Mouse (Mus musculus): ENCODE measurements at regions not wholly inside any gene's neighbourhood (a gene's known extent, or its start where the extent isn't known, plus 50 kb on each side); places are given as distances from the start of the nearest gene placed in this dataset.

DNA sequence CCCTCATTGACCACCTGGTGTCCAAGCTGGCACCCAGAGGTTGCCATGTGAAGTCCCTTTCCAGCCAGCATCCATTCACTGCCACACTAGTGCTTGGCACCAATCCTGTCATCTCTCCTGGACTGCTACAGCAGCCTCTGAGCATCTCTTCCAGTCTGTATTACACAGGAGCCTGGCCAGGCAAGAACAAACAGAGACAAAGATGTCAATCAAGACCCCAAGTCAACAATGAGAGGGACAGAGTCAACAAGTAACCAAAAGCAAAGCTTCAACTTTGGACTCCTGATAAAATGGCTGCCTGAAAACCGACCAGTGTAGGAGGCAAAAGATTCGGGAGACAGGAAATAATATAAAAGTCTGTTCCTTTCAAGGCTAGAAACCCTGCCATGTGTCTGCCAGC lies 227.3 kb upstream of the Prox1 start:
- no peak for DNase-seq

DNA sequence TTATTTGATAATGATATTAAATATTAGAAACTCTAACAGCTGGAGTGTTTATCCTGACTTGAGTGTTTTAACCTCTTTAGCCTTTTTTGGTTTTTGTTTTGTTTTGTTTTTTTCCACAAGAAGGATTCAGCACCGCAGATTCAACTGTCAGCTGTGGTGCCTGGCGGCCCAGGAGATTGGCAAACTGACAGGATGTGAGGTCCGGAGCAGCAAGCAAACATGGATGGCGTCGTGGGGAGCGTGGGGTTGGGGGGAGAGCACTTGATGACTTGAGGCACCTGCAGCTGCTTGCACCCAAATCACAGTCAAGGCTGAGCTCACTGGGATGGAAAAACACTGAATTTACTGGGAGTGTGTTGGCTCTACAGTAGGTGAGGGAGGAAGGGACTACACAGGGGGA lies 222.5 kb upstream of the Prox1 start:
- no peak for DNase-seq

DNA sequence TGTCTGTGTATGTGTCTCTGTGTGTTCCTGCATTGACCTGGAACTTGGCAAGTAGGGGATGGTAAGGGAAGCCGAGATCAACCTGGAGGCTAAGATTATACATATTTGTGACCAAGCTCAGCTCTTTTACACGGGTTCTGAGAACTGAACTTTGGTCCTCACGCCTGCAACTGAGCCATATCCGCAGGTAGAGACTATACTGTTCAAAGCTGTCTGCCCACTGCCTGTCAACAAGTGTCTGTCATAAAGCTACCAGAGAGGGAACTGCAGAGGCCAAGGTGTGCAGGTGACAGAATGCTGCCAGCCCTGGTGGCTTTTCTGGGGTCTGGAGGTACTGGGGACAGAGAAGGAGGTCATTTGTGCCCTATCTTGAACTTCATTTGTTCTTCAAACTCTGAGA lies 218.3 kb upstream of the Prox1 start:
- no peak for DNase-seq

DNA sequence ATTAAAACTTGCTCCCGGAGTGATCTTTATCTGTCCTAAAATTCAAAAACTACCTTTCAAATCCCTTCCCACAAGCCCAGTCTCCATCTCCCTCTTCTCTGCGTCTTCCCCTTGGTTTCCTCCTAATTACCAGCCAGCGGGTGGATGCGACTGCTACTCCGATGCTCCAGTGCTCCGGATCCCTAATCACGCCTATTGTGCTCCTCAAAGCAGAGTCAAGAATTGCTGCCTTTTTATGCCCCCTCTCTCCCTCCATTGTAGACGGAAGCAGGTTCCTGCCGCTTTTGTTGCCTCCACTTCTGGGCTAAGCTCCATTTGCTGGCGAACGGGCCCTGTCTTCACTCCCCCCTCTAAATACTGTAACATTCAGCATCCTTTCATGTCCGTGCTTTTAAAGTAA lies 214.0 kb upstream of the Prox1 start:
- no peak for DNase-seq

DNA sequence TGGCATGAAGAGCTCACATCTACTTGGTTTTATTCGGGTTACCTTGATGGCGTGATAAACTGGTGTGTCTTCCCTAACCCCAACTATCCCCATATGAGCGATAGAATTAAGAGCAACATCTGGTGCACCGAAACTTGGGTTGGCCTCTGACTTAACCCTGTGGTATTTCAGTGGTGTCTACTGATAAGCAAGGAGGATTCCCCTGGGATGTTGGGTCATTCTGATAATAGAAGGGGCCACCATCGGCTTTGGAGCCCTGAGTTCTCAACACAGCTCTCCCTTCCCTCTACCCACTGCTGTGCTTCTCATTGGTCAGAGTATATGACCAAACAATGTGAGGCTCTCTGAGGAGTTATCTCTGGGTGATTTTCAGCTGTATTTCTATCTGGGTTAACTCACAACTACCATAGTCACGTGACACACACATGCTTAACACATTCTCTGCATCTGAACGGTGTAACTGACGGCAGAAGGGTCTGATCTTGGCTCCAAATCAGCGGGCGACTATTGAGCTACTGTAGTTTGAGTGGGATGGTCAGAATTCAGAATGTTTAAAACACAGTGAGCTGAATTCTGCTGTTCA lies 212.8 kb upstream of the Prox1 start:
- DNase-seq: no peak

DNA sequence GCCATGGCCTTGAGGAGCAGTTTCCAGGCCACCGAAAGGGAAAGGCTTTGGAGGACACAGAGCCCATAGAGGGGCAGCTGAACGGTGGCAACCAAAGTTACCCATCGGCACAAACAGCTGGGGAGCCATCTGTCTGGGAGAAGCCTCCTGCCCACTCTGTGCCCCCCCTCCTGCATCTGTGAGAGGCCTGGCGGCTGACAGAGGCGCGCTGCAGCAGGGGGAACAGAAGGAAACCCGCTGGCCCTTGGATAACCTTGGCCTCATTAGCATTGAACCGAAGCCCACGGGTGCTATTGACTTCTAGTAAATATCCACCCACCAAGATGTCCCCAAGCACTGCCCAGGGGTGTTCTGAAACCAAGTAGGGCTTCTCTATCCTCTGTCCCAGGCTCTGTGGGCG lies 209.6 kb upstream of the Prox1 start:
- no peak for DNase-seq

DNA sequence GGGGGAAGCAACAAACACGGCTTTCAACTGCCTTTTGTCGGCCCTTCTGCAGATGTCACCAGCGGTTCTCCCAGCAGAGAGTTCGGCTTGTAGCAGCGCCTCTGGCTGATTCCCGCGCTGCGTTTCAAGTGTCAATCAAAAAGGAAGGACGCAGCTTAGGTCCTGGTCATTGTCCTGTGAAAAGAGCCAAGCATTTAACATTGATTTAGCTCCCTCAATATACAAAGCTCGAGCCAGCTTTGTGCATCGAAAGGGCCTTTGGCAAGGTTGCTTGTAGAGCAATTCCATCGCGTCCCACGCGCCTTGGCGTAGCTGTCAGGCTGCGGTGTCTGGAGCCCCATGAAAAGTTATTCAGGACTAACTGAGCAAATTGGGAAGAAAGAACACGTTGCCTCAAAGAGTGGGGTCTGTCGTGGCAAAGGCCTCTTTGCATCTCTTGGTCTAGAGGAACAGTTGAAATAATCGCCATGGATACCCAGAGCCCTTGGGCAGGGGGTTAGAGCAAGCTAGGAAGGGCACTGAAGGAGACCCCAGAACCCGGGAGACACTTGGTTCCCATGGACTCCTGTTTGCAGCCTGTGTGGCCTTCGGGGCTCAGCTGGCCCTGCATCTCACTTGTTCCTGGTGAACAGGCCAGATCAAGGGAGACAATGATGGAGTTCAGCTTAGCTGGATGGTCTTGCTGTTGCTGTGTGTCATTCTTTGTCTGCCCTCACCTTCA lies 204.8 kb upstream of the Prox1 start:
- no peak for DNase-seq

DNA sequence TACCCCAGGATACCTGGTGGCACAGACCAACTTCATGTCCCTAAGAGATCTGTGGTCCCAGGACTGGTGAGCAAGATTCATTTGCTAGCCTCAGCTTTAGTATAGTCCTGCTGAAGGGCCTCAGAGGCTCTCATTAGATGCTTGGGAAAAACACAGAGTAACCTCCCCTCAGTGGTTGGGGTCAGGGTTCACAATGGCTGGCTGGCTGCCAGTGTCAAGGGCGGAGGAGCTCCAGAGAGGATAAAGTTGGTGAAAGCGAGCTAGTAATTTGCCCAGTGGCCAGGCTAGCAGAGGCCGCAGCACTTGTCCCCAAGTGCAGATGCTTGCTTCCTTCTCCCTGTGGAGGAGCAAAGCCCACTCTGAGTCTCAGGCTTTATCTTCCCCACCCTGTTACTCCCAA lies 203.8 kb upstream of the Prox1 start:
- no peak for DNase-seq

DNA sequence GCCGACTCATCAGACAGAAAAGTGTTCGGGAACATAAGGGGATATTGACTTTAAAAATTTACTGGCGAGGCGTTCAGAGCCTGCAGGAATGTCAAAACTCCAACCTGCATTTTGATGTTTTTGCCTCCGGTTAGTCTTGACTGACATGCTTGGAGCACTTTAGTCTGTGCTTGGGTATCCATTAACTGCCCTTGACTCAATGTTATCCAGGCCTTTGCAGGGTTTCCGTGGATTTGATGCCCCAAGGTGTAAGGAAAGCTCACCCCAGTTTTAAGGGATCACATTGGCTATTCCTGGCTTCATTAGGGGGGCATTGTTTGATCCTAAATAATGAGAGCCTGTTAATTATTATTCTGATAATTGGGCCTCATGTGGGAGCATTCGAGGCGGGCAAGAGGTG lies 196.1 kb upstream of the Prox1 start:
- DNase-seq: no peak

DNA sequence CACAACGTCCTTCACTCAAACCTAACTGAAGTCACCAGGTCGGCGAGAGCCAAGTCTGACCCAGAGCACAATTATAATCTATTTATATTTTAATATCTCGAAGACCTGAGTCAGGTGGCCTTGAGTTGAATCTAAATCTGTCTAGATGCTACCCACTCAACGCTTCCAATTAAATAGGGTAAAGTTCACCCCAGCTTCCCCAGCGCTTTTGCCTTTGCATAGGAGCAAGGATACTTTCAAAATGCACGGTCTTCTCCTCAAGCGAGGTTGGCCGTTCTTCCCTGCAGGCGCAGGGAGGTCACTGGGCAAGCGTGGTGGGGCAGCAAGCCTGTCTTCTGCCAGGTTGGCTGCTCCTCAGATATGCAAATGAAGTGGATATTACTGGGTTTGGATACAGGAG lies 194.6 kb upstream of the Prox1 start:
- no peak for DNase-seq

DNA sequence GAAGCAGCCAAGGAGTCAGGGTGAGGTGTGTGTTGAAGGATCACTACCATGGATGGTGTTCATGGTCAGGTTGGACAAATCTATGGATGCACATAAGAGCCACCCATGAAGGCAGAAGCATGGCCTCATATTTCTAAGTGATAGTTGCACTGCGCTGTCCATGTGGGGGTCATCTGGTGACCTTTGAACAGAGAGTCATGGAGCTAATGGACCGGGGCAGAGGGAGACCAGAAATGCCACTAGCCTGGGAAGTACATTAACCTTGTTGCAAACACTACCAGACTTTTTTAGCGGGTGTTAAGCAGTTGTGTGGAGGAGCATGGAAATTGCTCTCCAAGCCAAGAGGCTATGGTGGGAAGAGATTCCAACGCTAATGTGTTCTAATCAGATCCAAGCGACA lies 190.1 kb upstream of the Prox1 start:
- DNase-seq: no peak

DNA sequence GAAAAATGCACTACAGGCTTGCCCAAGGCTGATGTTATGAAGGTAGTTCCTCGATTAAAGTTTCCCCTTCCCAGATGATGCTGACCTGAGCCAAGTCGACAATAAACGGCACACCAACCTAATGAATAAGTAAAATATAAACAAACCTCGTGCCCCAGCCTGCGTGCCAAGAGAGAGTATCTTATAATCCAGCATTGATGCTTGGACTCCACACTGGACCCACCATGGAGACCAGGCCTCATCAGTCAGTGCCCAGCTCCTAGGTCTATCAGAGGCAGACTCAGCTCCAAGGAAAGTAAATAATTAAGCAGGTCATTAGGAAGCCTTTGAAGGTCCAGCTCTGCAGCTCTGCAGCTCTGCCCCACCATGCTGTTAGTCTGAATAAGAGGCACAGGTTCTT lies 187.3 kb upstream of the Prox1 start:
- no peak for DNase-seq

DNA sequence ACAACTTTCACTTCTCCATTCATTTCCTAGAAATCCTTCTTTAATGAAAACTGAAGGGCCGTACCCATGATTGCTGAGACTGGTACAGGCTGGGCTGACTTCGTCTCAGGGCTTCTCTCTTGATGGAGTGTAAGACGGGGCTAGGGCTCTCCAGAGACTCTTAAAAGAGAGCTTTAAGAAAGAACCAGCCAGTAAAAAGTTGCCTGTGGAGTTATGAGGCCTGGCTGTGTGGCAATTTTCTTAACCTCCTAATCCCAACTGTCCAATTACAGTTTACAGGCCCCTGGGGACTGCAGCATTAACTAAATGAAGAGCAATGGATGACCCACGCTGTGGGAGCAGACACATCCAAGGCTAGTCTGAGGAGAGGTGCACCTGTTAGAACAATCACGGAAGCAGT lies 177.1 kb upstream of the Prox1 start:
- no peak for DNase-seq

DNA sequence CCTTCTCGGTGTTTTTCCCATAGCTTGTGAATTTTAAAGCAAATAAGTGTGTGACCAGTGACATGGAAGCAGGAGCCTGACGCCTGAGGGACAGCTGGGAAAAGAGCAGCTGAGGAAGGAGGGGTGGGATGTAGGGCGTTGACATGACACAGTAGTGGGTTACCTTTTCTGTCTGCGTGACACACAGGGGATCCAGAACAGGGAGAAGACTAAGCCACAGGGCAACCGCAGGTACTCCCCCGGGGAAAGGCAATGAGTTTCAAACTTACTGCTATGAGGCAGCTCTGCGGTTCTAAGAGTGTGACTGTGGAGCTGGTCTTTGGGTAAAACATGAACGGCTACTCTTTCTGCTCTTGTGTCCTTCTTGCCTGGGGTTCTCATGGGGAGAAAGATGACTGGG lies 170.2 kb upstream of the Prox1 start:
- DNase-seq: no peak

DNA sequence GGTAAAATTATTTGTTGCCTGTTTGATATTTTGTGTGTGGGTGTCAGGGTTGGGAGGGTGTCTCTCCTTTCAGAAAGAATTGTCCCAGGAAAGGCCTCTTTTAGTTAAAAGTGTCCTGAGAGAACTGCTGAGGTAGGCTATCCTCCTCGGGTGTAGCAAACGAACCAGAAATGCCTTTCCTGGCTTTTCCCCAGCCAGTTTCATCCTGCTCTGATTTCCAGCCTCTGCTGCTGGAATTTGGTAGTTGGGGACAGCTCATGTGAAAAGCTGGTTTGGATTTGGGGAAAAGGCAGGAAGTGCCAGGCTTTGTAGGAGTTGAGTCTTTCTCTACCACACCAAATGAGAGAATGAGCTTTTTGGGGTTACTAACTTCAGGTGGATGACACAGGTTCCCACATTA lies 164.0 kb upstream of the Prox1 start:
- no peak for DNase-seq

DNA sequence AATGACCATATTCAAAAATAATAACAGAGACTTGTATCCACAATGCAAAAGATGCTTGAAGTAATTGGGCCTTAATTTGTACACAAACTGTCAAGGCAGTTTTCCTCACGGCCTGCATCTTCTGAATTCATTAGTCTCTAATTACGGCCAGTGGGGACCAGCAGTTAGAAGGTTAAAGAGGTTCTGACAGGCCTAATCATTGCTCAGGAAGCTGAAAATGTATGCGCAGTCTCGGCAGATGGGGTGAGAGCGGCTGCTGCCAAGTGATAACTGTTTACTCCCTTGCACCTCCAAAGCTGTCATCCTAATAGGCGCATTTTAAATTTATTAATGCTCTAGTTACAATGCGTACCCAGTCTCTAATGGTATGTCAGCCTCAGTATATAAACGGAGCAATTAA lies 163.5 kb upstream of the Prox1 start:
- DNase-seq: no peak

DNA sequence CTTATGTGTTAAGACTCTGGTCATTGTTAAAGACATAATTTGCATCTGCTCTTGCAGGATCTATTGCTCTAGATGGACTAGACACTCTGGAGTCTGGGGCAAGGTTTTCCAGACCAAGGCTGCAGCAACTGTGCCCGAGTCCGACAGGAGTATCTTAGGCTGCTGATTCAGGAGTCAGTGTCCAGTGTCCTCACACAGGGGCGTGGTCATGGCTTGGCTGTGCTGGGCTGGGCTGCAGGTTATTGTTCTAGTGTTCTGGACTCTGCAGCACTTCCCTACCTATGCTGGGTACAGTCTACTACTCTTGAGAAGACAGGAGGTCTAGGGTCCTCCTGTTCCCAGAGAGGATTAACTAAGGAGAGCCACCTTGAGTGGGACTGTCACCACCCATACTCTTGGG lies 161.5 kb upstream of the Prox1 start:
- no peak for DNase-seq

DNA sequence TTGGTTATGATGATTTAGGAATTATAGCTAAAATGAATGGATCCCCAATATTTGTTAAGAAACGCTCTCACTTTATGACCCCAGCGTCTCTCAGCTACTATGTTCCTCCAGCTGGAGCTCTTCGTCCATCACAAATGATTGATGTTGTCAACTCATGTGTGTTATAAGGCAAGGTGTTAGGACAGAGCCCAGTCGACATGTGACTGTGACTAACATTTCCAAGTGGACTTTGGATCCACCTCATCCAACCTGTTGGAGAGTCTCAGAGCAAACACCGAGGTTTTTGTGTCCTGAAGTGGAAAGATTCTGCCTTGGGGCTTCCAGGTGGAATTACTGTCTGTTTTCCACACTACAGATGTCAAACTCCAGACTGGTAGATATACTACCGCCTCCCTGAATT lies 154.0 kb upstream of the Prox1 start:
- DNase-seq: no peak

DNA sequence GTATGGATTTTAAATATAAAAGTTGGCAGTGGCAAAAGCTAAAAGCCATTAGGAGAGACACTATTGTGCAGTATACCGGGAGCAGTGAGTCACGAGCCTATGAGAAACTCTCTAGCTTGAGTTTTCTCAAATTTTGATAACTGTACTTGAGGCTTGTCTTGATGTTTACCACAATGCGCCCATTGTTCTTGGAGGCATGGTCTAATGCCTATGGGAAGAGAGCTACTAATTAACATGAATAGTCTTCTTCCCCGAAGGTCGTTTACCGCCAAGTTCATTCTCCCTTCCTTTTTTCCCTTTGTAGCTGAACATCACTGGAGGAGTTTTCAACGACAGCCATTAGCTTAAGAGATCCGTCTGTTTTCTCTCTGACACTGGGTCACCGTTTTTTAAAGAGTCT lies 153.2 kb upstream of the Prox1 start:
- no peak for DNase-seq

DNA sequence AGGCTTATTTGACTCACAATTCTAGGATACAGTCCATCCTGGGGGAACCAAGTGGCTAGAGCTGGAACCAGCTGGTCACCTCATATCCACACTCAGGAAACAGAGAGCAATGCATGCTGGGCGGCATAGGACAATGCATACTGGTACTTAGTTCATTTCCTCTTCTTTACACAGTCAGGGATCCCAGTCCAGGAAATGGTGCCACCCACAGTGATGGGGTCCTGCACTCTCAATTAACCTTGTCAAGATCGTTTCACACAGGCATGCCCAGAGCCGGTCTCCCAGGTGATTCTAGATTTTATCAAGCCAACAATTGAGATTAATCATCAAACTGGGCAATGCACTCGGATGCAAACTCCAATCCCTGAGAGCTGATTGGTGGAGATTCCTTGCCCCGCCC lies 145.7 kb upstream of the Prox1 start:
- DNase-seq: no peak

DNA sequence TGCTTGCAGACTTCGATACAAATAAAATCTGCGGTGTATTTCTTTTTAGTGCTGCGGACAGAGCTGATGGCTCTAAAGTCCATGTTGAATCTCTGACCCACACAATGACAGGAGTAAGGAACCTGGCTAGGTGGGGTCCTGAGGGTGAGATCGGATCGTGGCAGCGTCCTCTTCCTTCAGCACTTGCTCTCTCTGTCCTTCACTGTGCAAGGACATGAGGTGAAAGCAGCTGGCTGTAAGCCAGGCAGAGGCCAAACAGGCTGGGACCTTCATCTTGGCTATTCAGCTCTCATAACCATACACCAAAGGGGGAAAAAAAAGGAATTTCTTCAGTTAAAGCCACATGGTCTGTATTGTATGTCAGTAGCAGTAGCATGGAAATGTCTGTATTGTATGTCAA lies 139.3 kb upstream of the Prox1 start:
- DNase-seq: no peak

DNA sequence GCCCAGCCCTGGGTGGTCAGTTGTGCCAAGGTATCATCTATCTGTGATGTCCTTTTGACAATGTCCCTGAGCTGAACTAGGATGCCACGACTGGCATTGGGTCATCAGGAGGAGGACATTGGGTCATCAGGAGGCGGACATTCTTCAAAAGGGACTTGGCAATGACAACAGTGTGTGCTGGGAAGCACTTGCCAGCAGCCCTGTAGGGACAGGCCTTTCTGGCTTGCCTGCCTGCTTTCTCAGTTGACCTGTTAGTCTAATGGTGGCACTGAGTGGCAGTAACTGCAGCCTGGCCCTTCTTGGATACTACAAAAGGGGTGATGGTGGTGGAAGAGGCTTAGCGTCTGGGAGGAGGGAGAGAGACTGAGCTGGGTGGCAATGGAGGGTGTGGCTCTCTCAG lies 137.2 kb upstream of the Prox1 start:
- DNase-seq: no peak

DNA sequence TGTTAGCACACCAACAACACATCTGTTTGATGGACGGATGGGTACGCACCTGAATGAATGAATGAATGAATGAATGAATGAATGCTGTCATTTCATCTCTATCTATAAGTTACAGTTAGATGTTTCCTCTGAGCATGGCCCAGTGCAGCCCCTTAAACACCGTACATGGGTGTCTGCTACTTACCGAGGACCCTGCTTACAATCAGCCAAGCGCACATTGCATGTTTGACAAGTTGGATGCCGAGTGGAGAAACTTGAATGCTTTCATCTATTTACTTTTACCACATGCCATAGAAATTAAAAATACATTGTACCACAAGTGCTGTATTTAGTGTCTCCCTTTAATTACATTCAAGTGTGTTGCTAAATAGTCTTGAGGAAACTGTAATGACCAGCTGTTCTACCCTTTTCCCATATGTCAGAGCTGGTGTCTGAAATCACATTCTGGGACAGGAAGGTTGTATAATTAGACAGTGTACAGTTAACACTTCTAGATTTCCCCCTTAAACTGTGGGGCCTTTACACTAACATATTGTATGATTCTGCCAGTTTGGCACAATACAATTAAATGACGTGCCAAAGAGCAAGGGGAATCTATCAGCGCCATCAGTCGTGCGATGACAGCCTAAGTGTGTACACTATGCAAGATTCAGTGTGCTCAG lies 127.3 kb upstream of the Prox1 start:
- no peak for DNase-seq

DNA sequence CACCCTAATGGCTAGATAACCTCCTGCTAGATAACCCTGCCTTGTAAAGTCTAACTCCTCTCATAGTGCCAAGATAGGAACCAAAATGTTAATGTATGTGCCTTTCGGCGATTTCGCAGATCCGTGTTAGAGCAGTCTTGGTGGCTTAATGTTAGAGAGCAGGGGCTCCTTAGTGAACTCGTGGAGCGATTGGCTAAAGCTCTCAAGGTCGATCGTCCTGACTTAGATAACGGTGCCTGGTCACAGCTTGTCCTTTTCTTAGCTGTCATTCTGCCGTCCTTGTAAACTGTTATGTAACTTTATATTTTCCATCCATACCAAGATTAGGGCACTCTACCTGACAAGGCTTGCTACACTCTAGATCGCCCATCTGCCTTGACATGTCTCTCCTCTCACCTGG lies 119.5 kb upstream of the Prox1 start:
- DNase-seq: no peak

Data from lung, postnatal 14 days (tissue).